Mouse (Mus musculus): ENCODE data around the gene Rab14. TPM values are rescaled to one million over a fixed set of nuclear protein-coding genes. Genes with fewer than 3 reads are reported as not detected.

Rab14 gene
- polyA plus RNA-seq, 1 experiment from 2014 or later, result 136 TPM

DNA sequence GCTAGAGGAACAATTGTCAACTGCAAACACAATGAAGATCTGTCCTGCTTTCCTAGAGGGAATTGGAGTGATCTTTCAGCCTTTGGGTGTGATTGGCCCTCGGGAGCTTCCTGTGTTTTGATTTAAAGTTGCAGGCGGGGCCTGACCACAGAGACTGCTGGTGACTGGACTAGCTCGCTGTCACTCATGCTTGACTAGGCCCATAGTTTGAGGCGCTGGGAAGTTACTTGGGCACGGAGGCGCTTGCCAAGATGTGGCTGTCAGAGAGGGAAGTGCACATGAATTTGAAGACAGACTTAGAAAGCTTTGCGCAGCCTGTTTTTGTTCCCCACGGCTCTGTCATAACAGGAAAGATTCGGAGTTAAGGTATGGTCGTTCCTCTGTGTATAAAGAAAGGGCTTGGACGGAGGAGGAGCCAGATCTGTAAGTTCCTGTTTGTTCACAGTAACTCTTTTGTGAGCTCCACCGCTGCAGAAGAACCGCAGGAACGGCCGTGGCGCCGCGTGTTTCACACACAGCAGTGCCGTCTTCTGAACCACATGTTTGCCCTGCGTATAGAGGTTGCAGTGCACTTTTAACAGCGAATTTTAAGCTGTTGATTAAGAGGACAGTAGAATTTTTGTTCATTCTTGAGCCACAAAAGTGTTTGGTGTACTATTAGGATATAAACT, 68.8 kb downstream of the Rab14 start:
- ATAC-seq (peak; percentile 99), DNase-seq (ENCODE audit: low read depth, low spot score) (peak; percentile 90)
- H3K27me3 ChIP-seq, result no peaks in the 10 kb centered on the region
- no peak for TF ChIP-seq CTCF (IDR thresholded peaks at IDR 0.05)
- ChIA-PET POLR2A (interaction anchor here (0.5 to 1.6 kb wide), 3 partner anchors 14 to 398 kb away, joined by 3 to 4 read pairs (median 3); partner anchors contain the start of gene Cntrl), CTCF (interaction anchor here (0.7 to 2.0 kb wide), 4 partner anchors 9 to 88 kb away, joined by 3 to 4 read pairs (median 4); no protein-coding TSS in a partner anchor)
- in situ Hi-C loops (cut with MboI; ENCODE audit: low pct_unique_long_range_greater_than_20kb), result no loop called here

DNA sequence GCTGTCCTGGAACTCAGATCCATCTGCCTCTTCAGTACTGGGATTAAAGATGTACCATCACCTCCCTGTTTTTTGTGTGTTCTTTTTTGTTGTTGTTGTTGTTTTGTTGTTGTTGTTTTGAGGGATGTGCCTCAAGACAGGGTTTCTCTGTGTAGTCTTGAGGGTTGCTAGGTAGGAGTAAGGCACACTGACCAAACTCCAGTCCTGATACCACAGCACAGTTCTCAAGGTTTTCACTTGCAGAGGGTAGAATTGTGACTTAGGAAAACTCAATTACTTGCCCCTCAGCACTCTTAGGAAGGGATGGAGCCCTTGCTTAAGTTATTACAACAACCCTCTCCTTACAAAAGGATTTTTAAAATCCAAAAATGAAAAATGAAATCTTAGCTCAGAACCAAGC, 69.4 kb downstream of the Rab14 start:
- POLR2A ChIA-PET, result interaction anchor here (1.6 kb wide), 1 partner anchor 15 kb away, joined by 4 read pairs; no protein-coding TSS in a partner anchor
- no peak for ATAC-seq
- DNase-seq (ENCODE audit: low read depth, low spot score), result no peak
- CTCF ChIA-PET, result interaction anchor here (2.0 kb wide), 1 partner anchor 15 kb away, joined by 4 read pairs; no protein-coding TSS in a partner anchor
- no peaks in the 10 kb centered on the region for H3K27me3 ChIP-seq
- in situ Hi-C loops (cut with MboI; ENCODE audit: low pct_unique_long_range_greater_than_20kb), result no loop called here
- TF ChIP-seq CTCF (IDR thresholded peaks at IDR 0.05), result no peak

Other genes starting within 250 kb of the Rab14 start
- gene Traf1, start 239.3 kb downstream of the Rab14 start, polyA plus RNA-seq (2021), result 0.19 TPM
- not detected for gene Hc, start 139.7 kb downstream of the Rab14 start, polyA plus RNA-seq (2021)
- 0.12 TPM for gene AI182371, start 99.6 kb downstream of the Rab14 start, polyA plus RNA-seq (2021)
- 17.4 TPM for gene Cntrl, start 91.6 kb downstream of the Rab14 start, polyA plus RNA-seq (2021)
- 207 TPM for gene Gsn, start 55.3 kb upstream of the Rab14 start, polyA plus RNA-seq (2021)
- 19.6 TPM for gene Stom, start 135.9 kb upstream of the Rab14 start, polyA plus RNA-seq (2021)
- not detected for gene 4930568D16Rik, start 166.6 kb upstream of the Rab14 start, polyA plus RNA-seq (2021)
- not detected for gene 4930402F06Rik, start 196.1 kb upstream of the Rab14 start, polyA plus RNA-seq (2021)

All from Patski (cell line).